Mouse (Mus musculus) effector memory CD4-positive, alpha-beta T cell, adult 7 months (primary cell): Measurements from ENCODE around the gene Gm21761. TPM values are rescaled to one million over a fixed set of nuclear protein-coding genes. Genes with fewer than 3 reads are reported as not detected.

Source experiments
- polyA plus RNA-seq: library from polyadenylated mRNA; unstranded; fragments of 100-300 nt; shearing (Covaris generic); gene quantifications from one replicate; pipeline ENCODE4 v1.2.1, GENCODE M21; 2017

The Gm21761 gene
- not detected for polyA plus RNA-seq

DNA sequence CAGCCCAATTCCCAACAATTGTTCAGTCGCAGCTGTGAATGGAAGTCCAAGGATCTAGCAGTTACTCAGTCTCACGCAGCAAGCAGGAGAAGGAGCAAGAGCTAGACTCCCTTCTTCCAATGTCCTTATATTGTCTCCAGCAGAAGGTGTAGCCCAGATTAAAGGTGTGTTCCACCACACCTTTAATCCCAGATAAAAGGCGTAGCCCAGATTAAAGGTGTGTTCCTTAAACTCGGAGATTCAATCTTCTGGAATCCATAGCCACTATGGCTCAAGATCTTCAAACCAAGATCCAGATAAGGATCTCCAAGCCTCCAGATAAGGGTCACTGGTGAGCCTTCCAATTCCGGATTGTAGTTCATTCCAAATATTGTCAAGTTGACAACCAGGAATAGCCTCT lies at the start of gene Gm21761:
Gm21761 (minus strand) TSS at position 101 of the 400 bp plus-strand sequence.

DNA sequence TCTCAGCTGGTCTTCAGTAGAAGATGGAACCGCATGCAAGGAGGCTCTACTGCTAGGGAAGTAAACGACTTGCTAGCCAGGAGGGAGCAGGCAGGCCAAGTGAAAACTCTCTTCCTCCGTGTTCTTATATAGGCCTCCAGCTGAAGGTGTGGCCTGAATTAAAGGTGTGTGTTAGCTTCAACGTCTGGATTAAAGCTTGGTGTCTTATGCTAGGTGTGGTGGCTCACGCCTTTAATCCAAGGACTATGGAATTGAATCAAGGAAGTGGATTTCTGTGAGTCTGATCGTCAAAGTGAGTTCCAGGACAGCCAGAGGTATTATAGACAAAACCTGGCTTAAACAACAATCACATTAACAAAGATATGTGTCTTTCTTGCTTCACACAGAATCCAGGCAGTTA lies 21.6 kb upstream of the Gm21761 start, which contains the start of gene B020031M17Rik:
B020031M17Rik (minus strand) TSS at position 101 of the 400 bp plus-strand sequence.

DNA sequence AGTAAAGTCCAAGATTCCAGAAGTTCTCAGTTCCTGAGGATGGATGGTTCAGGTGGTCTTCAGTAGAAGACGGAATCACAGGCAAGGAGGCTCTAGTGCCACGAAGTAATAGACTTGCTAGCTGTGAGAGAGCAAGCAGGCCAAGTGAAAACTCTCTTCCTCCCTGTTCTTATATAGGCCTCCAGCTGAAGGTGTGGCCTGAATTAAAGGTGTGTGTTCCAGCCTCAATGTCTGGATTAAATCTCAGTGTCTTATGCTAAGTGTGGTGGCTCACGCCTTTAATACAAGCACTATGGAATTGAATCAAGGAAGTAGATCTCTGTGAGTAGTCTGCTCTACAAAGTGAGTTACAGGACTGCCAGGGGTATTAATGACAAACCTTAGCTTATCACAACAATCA lies 34.4 kb downstream of the Gm21761 start, which contains the start of gene Tcstv1:
Tcstv1 (minus strand) TSS at position 101 of the 400 bp plus-strand sequence.

Other genes with a start within 250 kb of the Gm21761 start
- gene Hmgcs1, start 238.9 kb downstream of the Gm21761 start, polyA plus RNA-seq, result 56.4 TPM
- not detected for gene Nim1k, start 173.4 kb downstream of the Gm21761 start, polyA plus RNA-seq
- 46.9 TPM for gene Zfp131, start 138.4 kb downstream of the Gm21761 start, polyA plus RNA-seq
- not detected for gene AF067063, start 99.1 kb downstream of the Gm21761 start, polyA plus RNA-seq
- not detected for gene D13Ertd608e, start 93.3 kb downstream of the Gm21761 start, polyA plus RNA-seq
- not detected for gene Tcstv1, start 34.5 kb downstream of the Gm21761 start, polyA plus RNA-seq
- gene B020031M17Rik, start 21.5 kb upstream of the Gm21761 start, polyA plus RNA-seq, result not detected
- gene Gm36079, start 97.7 kb upstream of the Gm21761 start, polyA plus RNA-seq, result not detected
- gene Gm21188, start 122.9 kb upstream of the Gm21761 start, polyA plus RNA-seq, result not detected
- gene Gm20767, start 211.0 kb upstream of the Gm21761 start, polyA plus RNA-seq, result not detected
- not detected for gene Gm21818, start 243.2 kb upstream of the Gm21761 start, polyA plus RNA-seq